Mouse (Mus musculus) lung, adult 2 months (tissue): ENCODE measurements around the gene Tenm4. TPM values are rescaled to one million over a fixed set of nuclear protein-coding genes. Genes with fewer than 3 reads are reported as not detected.

Source experiments
- DNase-seq: peaks from one replicate; pipeline ENCODE4 v3.0.0; 2022
- H3K4me1 ChIP-seq: fragments of 200-500 bp; 2 replicates; pipeline ENCODE4 v1.6.1; 2011; ENCODE audit warnings: low read length; ENCODE audit not compliant: control insufficient read depth, insufficient read depth
- H3K4me3 ChIP-seq: fragments of 200-500 bp; replicated peaks from 2 replicates; pipeline ENCODE3; 2011; ENCODE audit warnings: low read depth, mild to moderate bottlenecking, control low read depth, low read length; ENCODE audit errors: extremely low read depth
- CTCF ChIP-seq: fragments of 200-500 bp; IDR thresholded peaks from 2 replicates; pipeline ENCODE4 v1.5.1; 2011; ENCODE audit warnings: mild to moderate bottlenecking, low read length, control low read depth; ENCODE audit not compliant: insufficient read depth
- POLR2A ChIP-seq: fragments of 200-500 bp; IDR thresholded peaks from 2 replicates; pipeline ENCODE4 v1.6.1; 2011; ENCODE audit warnings: low read depth, mild to moderate bottlenecking, control low read depth, low read length, borderline replicate concordance; ENCODE audit errors: extremely low read depth
- WGBS: fragments of 180-500 bp; shearing (Covaris S2); methylation state at CpG from one replicate; pipeline ENCODE4 v1.1.7; 2018; 5-methylcytosine and 5-hydroxymethylcytosine counted together
- polyA plus RNA-seq: library from polyadenylated mRNA; depleted of rRNA; stranded (reverse); fragments of >200 nt; gene quantifications from 2 replicates; pipeline ENCODE4 v1.2.3, GENCODE M21; 2012

Gene Tenm4
- polyA plus RNA-seq, 1 experiment: 0.98 TPM

DNA sequence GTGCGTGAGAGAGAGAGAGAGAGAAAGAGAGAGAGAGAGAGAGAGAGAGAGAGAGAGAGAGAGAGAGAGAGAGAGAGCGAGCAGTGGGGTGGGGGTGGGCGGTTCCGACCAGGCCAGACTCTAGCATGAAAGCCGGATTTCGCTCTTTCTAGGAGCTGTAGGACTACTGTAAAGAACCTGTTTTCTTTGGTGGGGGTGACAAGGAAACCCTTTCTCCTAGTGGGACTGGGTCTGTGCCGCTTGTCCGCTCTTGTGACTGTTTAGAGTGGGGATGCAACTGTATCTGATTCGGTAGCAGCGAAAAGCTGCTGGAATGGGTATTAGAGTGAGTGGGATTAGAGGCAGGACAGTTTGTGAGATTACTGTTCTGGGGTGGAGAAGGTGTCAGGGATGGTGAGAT, 42.7 kb downstream of the Tenm4 start:
- no peak overlapping the region for H3K4me3 ChIP-seq
- DNase-seq: no peak
- TF ChIP-seq CTCF: no peak
- no peak for TF ChIP-seq POLR2A
- H3K4me1 ChIP-seq: peaks cover 14% of the 10 kb centered on the region
- WGBS: 41% methylated on average over 9 of the region's 10 CpGs

DNA sequence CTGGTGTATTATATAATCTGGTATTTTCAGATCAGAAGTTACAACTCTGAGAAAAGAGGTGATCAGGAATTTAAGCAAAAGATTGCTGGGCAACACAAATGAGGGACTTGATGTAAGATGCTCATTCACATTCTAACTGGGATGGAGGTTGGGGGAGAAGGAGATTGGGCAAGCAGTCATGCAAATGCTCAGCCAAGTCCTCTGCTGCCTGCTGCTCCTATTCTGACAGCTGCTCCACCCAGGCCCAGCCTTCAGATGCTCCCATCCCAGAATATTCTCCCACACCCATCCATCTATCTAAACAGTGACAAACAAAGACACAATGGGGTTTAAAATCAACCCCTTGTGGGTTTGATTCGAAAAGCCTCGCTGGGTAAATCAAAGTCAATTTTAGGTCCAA, 43.8 kb downstream of the Tenm4 start:
- H3K4me3 ChIP-seq: no peak overlapping the region
- TF ChIP-seq POLR2A: no peak
- TF ChIP-seq CTCF: no peak
- DNase-seq: no peak
- H3K4me1 ChIP-seq: peaks cover 14% of the 10 kb centered on the region
- WGBS: 65% methylated on average over 2 of the region's 2 CpGs

DNA sequence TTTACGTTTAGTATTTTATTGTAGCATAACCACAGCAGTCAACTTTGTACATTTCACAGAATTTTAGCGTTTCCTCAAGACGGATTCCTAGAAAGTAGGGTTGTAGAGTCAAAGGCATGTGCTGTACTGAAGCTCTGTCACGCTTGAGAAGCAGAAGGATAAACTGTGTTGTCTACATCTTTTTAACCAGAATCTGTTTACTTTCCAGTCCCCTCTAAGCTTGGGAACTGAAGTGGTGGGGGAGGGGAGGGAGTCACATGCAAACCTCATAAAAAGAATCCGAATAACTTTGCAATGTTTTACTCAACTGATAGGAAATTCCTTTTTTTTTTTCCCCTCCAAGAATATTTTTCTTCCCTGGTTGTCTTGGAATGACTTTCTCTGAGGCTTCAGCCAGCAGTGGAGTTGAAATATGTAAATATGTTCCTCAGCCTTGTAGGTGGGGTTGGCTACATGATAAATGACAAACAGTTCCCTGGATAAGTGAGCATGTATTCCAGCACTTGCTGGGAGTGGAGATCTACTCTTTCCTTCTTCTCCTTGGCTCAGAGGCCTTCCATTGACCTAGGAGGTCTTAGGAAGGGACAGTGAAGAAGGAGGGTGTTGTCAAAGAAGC, 45.0 kb downstream of the Tenm4 start:
- Histone ChIP-seq H3K4me1 (peaks cover 9% of the 10 kb centered on the region), H3K4me3 (no peak overlapping the region)
- WGBS: 59% methylated on average over 5 of the region's 5 CpGs
- TF ChIP-seq CTCF: no peak
- no peak for TF ChIP-seq POLR2A
- no peak for DNase-seq

DNA sequence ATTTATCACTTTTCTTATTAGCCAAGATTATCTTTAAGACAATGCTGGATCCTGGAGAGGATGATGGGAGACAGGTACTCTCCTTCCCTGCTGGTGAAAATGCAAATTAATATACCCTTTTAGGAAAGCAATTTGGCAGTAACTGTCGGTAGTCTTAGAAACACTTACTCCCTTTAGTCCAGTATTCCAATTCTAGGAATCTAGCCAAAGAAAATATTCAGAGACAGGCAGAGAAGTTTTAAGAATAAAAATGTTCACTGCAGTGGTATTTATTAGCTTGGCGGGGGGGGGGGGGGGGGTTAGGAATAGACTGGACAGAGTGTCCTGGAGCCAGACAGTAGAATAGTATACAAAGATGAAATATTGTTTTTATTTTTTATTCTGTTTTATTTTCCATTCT, 48.3 kb downstream of the Tenm4 start:
- Histone ChIP-seq H3K4me1 (no peaks in the 10 kb centered on the region), H3K4me3 (no peak overlapping the region)
- no peak for DNase-seq
- 56% methylated on average over 2 of the region's 2 CpGs for WGBS
- no peak for TF ChIP-seq CTCF
- TF ChIP-seq POLR2A: no peak

DNA sequence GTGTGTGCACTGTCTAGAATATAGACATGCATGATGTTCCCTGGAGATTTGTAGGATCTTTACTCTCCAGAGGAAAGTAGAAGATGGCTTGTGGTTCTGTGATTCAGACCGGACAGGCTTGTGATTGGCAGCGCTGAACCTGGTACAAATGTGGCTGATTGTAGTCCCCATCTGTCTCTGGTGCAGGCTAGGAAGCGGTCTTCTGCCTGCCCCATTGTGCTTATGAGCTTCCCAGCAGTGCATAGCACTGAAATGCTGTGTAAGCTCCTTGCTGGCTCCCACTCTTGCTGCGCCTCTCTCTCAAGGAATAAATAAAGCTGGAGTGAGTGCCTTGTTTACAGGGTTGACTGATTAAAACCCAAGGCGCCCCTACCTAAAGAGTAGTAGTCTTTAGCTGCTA, 49.6 kb downstream of the Tenm4 start:
- no peak for DNase-seq
- WGBS: 70% methylated on average over 5 of the region's 5 CpGs
- Histone ChIP-seq H3K4me1 (no peaks in the 10 kb centered on the region), H3K4me3 (no peak overlapping the region)
- TF ChIP-seq POLR2A (no peak), CTCF (no peak)

DNA sequence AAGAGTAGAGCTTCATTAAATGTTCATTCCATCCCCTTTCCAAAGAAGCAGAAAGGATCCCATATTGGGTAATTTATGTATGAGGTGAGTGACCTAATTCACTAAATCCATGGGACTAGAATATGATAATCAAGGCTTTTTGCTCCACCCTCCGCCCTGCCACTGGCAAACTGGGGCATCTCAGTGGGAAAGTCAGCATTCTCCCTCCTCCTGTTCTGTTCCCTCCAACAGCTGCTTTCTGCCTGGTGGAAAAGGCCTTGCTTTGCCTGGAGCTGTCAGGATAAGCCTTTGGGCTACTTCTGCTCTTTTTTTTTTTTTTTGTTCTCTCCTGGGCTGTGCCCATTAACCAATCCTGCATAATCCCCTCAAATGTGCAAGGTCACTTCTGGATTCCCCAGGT, 51.5 kb downstream of the Tenm4 start:
- no peak for DNase-seq
- no peak overlapping the region for H3K4me3 ChIP-seq
- WGBS: 96% methylated on average over 1 of the region's 1 CpGs
- no peaks in the 10 kb centered on the region for H3K4me1 ChIP-seq
- TF ChIP-seq POLR2A: no peak
- TF ChIP-seq CTCF: no peak

DNA sequence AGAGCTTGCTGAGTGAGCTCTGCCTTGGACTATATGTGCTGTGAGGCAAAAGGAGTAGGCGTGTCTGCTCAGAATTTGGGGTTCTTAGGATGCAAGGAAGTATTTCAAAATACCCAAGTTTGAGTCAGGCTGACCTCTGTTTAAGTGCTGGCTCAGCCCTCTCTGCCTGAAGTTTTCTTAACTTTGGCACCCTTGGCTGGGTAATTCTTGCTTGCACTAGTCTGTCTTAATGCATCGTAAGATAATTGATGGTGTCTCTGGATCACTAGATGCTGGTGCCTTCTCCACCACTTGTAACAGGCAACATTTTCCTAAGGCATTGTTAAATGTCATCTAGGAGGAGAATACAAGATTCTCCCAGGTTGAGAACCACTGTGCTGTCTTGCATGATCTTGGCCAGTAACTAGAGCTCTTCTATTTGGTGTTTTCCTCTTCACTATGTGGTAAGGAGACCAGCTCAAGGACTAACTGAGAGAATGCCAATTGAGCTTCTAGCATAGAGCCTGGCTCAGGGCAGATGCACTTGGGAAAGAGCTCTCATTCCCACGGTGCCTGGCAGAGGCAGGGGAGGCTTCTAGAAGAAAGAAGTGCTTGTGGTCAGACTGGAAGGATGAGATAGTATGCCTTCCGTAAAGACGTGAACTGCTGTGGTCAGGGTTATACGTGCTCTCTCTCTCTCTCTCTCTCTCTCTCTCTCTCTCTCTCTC, 57.7 kb downstream of the Tenm4 start:
- no peak for TF ChIP-seq CTCF
- no peak for TF ChIP-seq POLR2A
- no peak overlapping the region for H3K4me3 ChIP-seq
- 70% methylated on average over 6 of the region's 6 CpGs for whole genome bisulfite sequencing
- no peaks in the 10 kb centered on the region for H3K4me1 ChIP-seq
- no peak for DNase-seq

DNA sequence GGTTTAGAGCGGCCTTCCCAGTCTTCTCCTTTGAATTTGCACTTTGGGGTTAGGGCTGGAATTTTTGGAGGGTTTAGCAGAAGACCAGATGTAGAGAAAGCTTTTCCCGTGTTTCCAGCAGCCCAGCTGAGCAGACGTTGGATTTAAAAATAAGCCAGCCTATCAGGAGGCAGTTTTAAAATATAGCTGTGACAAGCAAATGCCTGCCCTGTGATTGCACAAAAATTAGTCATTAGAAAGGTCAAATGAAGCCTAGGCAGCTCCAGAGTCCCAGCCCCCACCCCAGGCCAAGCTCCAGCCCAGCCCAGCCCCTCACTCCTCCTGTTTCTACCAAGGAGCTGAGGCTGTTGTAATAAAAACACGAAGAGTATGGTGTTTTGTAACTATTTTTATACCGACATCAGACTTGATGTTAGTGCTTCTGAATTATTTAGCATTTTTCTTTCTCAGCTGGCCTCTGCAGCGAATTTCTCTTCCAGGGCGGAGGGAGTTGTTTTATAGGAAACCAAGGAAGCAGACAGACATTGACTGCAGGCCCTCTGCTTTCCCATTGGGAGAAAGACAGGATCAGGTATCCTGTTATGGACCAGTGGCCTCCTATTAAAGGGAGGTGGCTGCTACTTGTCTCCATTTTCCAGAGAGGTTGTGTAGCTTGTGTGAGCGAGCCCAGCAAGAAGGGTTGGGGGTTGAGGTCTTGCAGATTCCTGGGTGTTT, 59.1 kb downstream of the Tenm4 start:
- TF ChIP-seq POLR2A: no peak
- TF ChIP-seq CTCF: no peak
- Histone ChIP-seq H3K4me3 (no peak overlapping the region), H3K4me1 (no peaks in the 10 kb centered on the region)
- no peak for DNase-seq
- WGBS: 55% methylated on average over 8 of the region's 8 CpGs

DNA sequence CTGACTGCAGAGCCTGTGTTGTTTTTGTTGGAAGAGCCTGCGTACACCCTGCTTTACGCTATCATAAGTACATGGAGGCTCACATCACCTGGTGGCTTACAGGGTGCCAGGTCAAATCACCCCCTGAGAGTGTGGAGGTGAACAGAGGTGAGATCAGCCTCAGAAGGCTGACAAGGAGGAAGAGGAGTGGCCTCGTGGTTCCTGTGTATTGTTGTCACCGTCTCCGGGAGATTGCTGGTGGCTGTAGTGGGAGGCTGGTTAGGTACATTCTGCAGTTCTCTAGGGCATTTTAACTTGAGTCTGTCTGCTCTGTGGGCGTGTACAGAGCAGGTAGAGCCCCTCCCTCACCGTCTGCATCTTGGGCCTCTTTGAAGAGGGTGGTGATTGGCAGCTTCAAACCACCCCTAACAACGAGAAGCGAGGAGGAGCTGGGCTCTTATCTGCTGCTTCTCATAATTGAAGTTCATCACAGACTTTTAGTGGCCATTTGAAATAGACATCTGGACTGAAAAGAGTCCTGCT, 59.7 kb downstream of the Tenm4 start:
- no peak for DNase-seq
- TF ChIP-seq POLR2A: no peak
- TF ChIP-seq CTCF: no peak
- Histone ChIP-seq H3K4me1 (no peaks in the 10 kb centered on the region), H3K4me3 (no peak overlapping the region)
- WGBS: 35% methylated on average over 9 of the region's 9 CpGs

DNA sequence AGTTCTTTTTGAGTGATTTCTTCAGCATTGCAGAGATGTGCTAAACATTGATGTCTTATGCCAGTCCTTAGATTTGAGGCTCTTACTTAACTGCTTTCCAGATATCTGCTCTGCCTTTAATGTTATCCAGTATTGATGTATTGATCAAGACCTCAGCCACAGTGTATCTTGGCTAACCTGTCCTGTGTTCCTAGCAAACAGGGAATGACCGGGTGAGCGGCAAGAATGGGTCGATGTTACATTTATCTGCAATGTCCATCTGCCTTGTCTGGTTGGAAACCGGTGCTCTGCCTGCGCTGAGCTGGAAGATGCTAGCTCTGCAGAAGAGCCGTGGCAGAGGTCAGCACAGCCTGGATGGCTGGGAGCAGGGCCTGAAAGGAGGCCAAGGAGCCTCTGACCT, 64.8 kb downstream of the Tenm4 start:
- DNase-seq: no peak
- TF ChIP-seq CTCF (no peak), POLR2A (no peak)
- Histone ChIP-seq H3K4me1 (no peaks in the 10 kb centered on the region), H3K4me3 (no peak overlapping the region)
- WGBS: 76% methylated on average over 6 of the region's 6 CpGs
